Mouse (Mus musculus): ENCODE data around the gene Atp13a4. TPM values are rescaled to one million over a fixed set of nuclear protein-coding genes. Genes with fewer than 3 reads are reported as not detected.

Atp13a4 gene
- polyA plus RNA-seq, 1 experiment from 2014 or later: 1.5 TPM

DNA sequence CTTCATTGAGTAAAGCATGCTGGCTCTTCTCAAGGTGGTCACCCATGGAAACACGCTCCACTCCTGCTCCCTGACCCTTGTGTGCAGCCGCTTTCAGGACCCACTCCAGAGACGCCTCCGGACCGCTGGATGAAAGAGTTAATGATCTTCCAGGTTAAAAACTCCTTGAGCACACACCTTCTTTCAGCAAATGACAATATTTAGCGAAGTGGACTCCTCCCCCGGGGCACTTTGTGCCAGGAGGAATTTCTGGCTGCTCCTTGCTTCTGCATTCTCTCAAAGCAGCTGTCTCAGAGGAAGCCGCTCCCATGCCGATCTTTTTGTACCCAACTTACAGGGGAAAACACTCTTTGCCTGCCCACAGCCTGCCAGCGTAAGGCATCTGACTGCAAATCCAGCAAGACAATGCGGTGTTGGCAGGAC lies 3.4 kb downstream of the Atp13a4 start:
- peaks cover 7% of the 10 kb centered on the region for H3K4me1 ChIP-seq (replicated peaks; ENCODE audit: control insufficient read depth, insufficient read depth, low read length)
- H3K36me3 ChIP-seq (ENCODE audit: control insufficient read depth, insufficient read depth): no peaks in the 10 kb centered on the region
- peak overlapping the region; percentile 11; the same call in 1 of the 2 replicates for H3K4me2 ChIP-seq (ENCODE audit: low read length)
- no peaks in the 10 kb centered on the region for H3K9me3 ChIP-seq (ENCODE audit: control insufficient read depth, low read length)
- WGBS: 57% methylated on average over 11 of the region's 11 CpGs
- no peaks in the 10 kb centered on the region for H3K27me3 ChIP-seq (replicated peaks; ENCODE audit: control insufficient read depth, insufficient read depth, low read length)
- no peak overlapping the region for H3K4me3 ChIP-seq (replicated peaks; ENCODE audit: low read length)
- H3K27ac ChIP-seq (ENCODE audit: low read length): no peak overlapping the region
- no peak overlapping the region for H3K9ac ChIP-seq (replicated peaks; ENCODE audit: low read depth, low read length)
- no peak for ATAC-seq

DNA sequence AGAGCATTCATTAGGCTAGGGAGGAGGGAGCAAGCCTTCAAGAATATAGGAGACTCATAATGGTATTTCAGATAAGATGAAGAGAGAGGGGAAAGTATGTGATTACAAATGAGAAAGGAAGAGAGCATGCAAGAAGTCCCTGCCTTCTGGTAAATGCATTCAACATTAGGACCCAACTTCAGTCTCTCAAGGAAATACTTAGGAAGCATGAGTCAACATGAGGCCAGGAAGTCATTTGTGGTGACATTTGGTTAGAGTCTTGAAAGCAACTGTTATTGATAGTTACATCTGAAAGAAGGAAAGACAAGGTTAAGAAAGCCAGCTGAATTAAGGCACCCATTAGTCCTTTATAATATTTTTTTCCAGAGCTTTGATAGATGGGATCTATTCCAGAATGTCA lies 4.8 kb downstream of the Atp13a4 start:
- Histone ChIP-seq H3K9ac (replicated peaks; ENCODE audit: low read depth, low read length) (no peak overlapping the region), H3K4me2 (ENCODE audit: low read length) (no peak overlapping the region), H3K9me3 (ENCODE audit: control insufficient read depth, low read length) (no peaks in the 10 kb centered on the region), H3K27me3 (replicated peaks; ENCODE audit: control insufficient read depth, insufficient read depth, low read length) (no peaks in the 10 kb centered on the region), H3K27ac (ENCODE audit: low read length) (no peak overlapping the region), H3K4me3 (replicated peaks; ENCODE audit: low read length) (no peak overlapping the region), H3K36me3 (ENCODE audit: control insufficient read depth, insufficient read depth) (no peaks in the 10 kb centered on the region), H3K4me1 (replicated peaks; ENCODE audit: control insufficient read depth, insufficient read depth, low read length) (peaks cover 9% of the 10 kb centered on the region)
- ATAC-seq: no peak

DNA sequence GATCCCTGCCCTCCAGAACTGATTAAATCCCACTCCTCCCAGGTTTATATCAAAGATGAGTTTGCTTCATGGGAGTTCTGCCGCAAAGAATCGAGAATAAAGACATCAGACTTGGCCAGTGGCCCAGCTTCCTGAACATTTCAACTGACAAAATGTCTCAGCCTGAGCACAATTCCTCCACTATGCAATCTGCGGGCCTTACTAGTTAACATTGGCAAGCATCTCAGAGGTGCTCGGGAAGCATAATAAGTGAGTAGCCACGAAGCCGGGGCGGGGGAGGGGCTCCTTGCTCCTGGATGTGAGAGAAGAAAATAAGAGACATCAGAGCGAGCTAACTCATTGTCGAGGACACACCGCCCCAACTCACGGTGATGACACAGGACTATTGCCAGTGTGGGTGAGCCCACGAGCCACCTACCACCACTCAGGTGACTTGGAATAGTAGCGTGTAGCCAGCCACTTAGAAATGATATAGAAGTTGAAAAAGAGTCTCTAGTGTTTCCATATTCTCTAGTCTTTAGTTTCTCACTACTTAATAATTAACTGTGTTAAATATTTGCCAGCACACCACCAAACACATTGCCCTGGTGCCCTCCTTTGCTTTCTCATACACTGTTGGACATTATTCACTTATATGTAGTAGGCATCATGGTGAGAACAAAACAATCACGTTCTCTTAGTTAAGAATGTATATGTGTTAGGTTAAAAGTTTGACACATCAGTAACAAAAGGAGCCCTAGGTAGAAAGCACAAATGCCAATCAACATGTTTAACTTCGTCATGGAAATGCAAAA lies 8.1 kb downstream of the Atp13a4 start:
- H3K27me3 ChIP-seq (replicated peaks; ENCODE audit: control insufficient read depth, insufficient read depth, low read length): no peaks in the 10 kb centered on the region
- no peak overlapping the region for H3K4me2 ChIP-seq (ENCODE audit: low read length)
- no peak overlapping the region for H3K9ac ChIP-seq (replicated peaks; ENCODE audit: low read depth, low read length)
- H3K36me3 ChIP-seq (ENCODE audit: control insufficient read depth, insufficient read depth): no peaks in the 10 kb centered on the region
- no peak overlapping the region for H3K27ac ChIP-seq (ENCODE audit: low read length)
- peak; percentile 63; the same call in 1 of the 2 replicates for ATAC-seq
- 32% methylated on average over 15 of the region's 15 CpGs for WGBS
- no peaks in the 10 kb centered on the region for H3K9me3 ChIP-seq (ENCODE audit: control insufficient read depth, low read length)
- H3K4me3 ChIP-seq (replicated peaks; ENCODE audit: low read length): no peak overlapping the region
- peaks cover 9% of the 10 kb centered on the region for H3K4me1 ChIP-seq (replicated peaks; ENCODE audit: control insufficient read depth, insufficient read depth, low read length)

DNA sequence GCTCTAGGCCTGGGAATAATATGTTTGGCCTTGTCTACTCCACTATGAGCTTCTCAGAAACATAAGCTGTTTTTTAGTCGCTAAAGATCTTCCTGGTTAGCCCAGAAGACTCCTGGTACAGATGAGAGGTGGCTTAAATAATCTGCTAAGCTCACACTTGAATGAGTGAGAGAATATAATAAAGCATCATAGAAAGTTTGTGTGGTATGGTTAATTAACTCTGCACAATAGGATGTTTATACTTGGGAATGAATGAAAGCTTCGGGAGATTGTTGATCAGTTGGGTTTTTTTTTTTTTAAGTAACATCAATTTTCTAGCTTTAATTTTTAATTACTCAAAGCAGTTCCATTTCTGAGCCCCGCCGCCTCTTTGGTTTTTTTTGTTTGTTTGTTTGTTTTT lies 8.8 kb downstream of the Atp13a4 start:
- Histone ChIP-seq H3K9ac (replicated peaks; ENCODE audit: low read depth, low read length) (no peak overlapping the region), H3K4me1 (replicated peaks; ENCODE audit: control insufficient read depth, insufficient read depth, low read length) (peaks cover 5% of the 10 kb centered on the region), H3K4me3 (replicated peaks; ENCODE audit: low read length) (no peak overlapping the region), H3K27me3 (replicated peaks; ENCODE audit: control insufficient read depth, insufficient read depth, low read length) (no peaks in the 10 kb centered on the region), H3K27ac (ENCODE audit: low read length) (no peak overlapping the region), H3K36me3 (ENCODE audit: control insufficient read depth, insufficient read depth) (no peaks in the 10 kb centered on the region), H3K9me3 (ENCODE audit: control insufficient read depth, low read length) (no peaks in the 10 kb centered on the region), H3K4me2 (ENCODE audit: low read length) (no peak overlapping the region)
- 43% methylated on average over 4 of the region's 4 CpGs for WGBS
- ATAC-seq: no peak

DNA sequence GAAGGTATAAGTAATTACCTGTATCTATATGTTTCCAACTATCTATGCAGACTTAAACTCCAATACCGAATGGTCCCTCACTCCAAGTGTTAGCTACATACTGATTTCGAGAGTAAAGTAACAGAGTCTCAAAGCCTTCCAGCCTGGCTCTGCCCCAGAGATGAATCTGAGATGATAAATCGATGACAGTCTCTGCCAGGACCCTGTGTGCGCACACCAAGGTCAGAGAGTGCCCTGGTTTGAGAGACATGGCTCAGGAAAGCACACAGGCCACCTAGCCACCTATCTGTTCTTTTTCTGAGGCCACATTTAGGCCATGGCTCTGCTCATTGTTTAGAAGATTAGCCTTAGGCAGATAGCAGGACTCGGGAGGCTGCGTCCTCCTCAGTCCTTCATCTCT lies 11.0 kb downstream of the Atp13a4 start:
- Histone ChIP-seq H3K9ac (replicated peaks; ENCODE audit: low read depth, low read length) (no peak overlapping the region), H3K27ac (ENCODE audit: low read length) (no peak overlapping the region), H3K36me3 (ENCODE audit: control insufficient read depth, insufficient read depth) (no peaks in the 10 kb centered on the region), H3K27me3 (replicated peaks; ENCODE audit: control insufficient read depth, insufficient read depth, low read length) (no peaks in the 10 kb centered on the region), H3K4me2 (ENCODE audit: low read length) (no peak overlapping the region), H3K9me3 (ENCODE audit: control insufficient read depth, low read length) (no peaks in the 10 kb centered on the region), H3K4me3 (replicated peaks; ENCODE audit: low read length) (no peak overlapping the region), H3K4me1 (replicated peaks; ENCODE audit: control insufficient read depth, insufficient read depth, low read length) (peaks cover 5% of the 10 kb centered on the region)
- WGBS: 84% methylated on average over 6 of the region's 6 CpGs
- no peak for ATAC-seq

DNA sequence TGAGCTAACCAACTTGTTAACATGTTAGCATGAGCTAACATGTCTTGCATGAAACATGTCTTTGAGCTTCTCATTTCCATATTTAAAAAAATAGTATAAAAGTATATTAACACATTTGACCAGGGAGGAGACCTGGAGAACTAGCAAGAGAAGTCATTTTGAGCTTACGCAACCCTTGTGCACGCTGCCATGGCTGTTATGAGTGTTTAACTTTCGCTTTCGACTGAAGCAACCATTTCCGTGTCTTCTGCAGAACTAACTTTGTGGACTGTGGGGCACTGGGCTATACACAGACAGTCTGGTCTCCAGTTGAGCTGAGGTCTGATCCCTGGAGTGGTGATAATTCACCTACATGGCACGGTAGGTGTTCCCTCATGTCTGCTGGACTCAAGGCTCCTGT lies 17.6 kb downstream of the Atp13a4 start:
- H3K36me3 ChIP-seq (ENCODE audit: control insufficient read depth, insufficient read depth): no peaks in the 10 kb centered on the region
- H3K9ac ChIP-seq (replicated peaks; ENCODE audit: low read depth, low read length): no peak overlapping the region
- H3K4me3 ChIP-seq (replicated peaks; ENCODE audit: low read length): no peak overlapping the region
- H3K27me3 ChIP-seq (replicated peaks; ENCODE audit: control insufficient read depth, insufficient read depth, low read length): no peaks in the 10 kb centered on the region
- H3K9me3 ChIP-seq (ENCODE audit: control insufficient read depth, low read length): no peaks in the 10 kb centered on the region
- no peak for ATAC-seq
- WGBS: 94% methylated on average over 6 of the region's 6 CpGs
- no peak overlapping the region for H3K4me2 ChIP-seq (ENCODE audit: low read length)
- H3K27ac ChIP-seq (ENCODE audit: low read length): no peak overlapping the region
- H3K4me1 ChIP-seq (replicated peaks; ENCODE audit: control insufficient read depth, insufficient read depth, low read length): no peaks in the 10 kb centered on the region

DNA sequence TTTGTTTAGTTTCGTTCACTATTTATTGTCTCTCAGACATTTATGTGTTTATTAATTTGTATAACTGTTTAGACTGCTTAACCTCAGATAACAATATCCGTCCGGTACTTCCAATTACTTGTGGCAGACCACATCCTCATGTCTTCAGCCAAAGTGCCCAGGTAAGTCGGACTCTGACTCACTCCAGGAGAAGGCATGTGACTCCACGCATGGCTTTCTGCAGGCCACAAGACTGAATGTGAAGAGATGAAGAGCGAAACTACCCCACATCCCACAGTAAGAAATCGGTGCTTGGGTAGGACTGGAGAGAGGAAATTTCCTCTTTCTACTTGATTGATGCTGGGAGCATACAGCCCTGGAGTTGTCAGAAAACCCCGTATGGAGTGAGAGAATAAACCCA lies 18.1 kb downstream of the Atp13a4 start:
- H3K27ac ChIP-seq (ENCODE audit: low read length): no peak overlapping the region
- H3K4me2 ChIP-seq (ENCODE audit: low read length): no peak overlapping the region
- no peaks in the 10 kb centered on the region for H3K36me3 ChIP-seq (ENCODE audit: control insufficient read depth, insufficient read depth)
- no peak for ATAC-seq
- H3K9me3 ChIP-seq (ENCODE audit: control insufficient read depth, low read length): no peaks in the 10 kb centered on the region
- no peak overlapping the region for H3K4me3 ChIP-seq (replicated peaks; ENCODE audit: low read length)
- 91% methylated on average over 8 of the region's 8 CpGs for WGBS
- H3K27me3 ChIP-seq (replicated peaks; ENCODE audit: control insufficient read depth, insufficient read depth, low read length): no peaks in the 10 kb centered on the region
- H3K9ac ChIP-seq (replicated peaks; ENCODE audit: low read depth, low read length): no peak overlapping the region
- no peaks in the 10 kb centered on the region for H3K4me1 ChIP-seq (replicated peaks; ENCODE audit: control insufficient read depth, insufficient read depth, low read length)

DNA sequence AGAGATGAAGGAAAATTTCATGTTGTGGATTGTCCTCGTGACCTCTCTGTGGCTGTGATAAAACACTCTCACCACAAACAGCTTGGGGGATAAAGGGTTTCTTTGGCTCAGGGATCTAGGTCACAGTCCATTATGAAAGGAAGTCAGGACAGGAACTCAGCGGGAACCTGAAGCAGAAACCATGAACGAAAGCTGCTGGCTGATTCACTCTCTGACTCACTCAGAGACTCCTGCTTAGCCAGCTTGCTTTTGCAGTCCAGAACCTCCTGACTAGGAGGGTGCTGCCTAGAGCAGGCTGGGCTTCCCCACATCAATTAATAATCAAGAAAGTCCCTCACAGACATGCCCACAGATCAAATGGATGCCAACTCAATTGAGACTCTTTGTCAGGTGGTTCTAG lies 32.2 kb downstream of the Atp13a4 start:
- Histone ChIP-seq H3K9me3 (ENCODE audit: control insufficient read depth, low read length) (no peaks in the 10 kb centered on the region), H3K27me3 (replicated peaks; ENCODE audit: control insufficient read depth, insufficient read depth, low read length) (no peaks in the 10 kb centered on the region), H3K4me3 (replicated peaks; ENCODE audit: low read length) (no peak overlapping the region), H3K27ac (ENCODE audit: low read length) (no peak overlapping the region), H3K36me3 (ENCODE audit: control insufficient read depth, insufficient read depth) (no peaks in the 10 kb centered on the region), H3K4me2 (ENCODE audit: low read length) (no peak overlapping the region), H3K9ac (replicated peaks; ENCODE audit: low read depth, low read length) (no peak overlapping the region), H3K4me1 (replicated peaks; ENCODE audit: control insufficient read depth, insufficient read depth, low read length) (no peaks in the 10 kb centered on the region)
- WGBS: 81% methylated on average over 3 of the region's 3 CpGs
- ATAC-seq: no peak

DNA sequence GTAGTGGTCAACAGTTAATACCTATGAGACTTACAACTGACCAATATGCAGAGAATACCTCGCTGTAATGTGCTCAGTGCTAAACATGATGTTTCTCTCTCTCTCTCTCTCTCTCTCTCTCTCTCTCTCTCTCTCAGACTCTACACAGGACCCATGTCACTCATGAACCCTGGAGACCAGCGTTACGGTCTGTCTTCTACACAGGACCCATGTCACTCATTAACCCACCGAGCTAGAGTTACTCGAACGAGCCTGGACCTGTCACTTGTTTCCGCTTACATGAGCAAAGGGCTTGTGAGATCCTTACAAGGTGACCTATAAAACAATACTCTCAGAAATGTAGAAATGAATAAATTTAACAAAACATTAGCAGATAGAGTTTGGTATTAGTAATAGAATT lies 33.9 kb downstream of the Atp13a4 start:
- no peak overlapping the region for H3K27ac ChIP-seq (ENCODE audit: low read length)
- no peak overlapping the region for H3K4me3 ChIP-seq (replicated peaks; ENCODE audit: low read length)
- WGBS: 84% methylated on average over 7 of the region's 7 CpGs
- no peaks in the 10 kb centered on the region for H3K27me3 ChIP-seq (replicated peaks; ENCODE audit: control insufficient read depth, insufficient read depth, low read length)
- H3K4me2 ChIP-seq (ENCODE audit: low read length): no peak overlapping the region
- no peaks in the 10 kb centered on the region for H3K36me3 ChIP-seq (ENCODE audit: control insufficient read depth, insufficient read depth)
- no peaks in the 10 kb centered on the region for H3K9me3 ChIP-seq (ENCODE audit: control insufficient read depth, low read length)
- H3K9ac ChIP-seq (replicated peaks; ENCODE audit: low read depth, low read length): no peak overlapping the region
- no peaks in the 10 kb centered on the region for H3K4me1 ChIP-seq (replicated peaks; ENCODE audit: control insufficient read depth, insufficient read depth, low read length)
- ATAC-seq: no peak

DNA sequence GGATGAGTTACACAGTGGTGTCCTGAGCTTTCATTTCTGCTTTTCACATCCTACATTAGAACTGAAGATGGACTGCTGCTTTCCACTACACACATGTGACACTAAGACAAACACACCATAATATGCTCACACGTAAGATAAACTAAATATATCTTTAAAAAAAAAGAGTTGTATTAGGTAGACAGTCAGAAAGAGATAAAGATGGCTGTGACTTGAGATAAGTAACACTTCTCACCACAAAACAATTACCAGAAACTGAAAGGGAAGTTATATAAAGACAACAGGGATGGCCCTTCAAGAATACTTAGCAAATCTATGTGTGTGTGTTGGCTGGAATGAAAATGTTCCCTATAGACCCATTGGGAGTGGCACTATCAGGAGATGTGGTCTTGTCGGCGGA lies 34.8 kb downstream of the Atp13a4 start:
- Histone ChIP-seq H3K4me2 (ENCODE audit: low read length) (no peak overlapping the region), H3K4me3 (replicated peaks; ENCODE audit: low read length) (no peak overlapping the region), H3K4me1 (replicated peaks; ENCODE audit: control insufficient read depth, insufficient read depth, low read length) (no peaks in the 10 kb centered on the region), H3K27ac (ENCODE audit: low read length) (no peak overlapping the region), H3K9me3 (ENCODE audit: control insufficient read depth, low read length) (no peaks in the 10 kb centered on the region), H3K36me3 (ENCODE audit: control insufficient read depth, insufficient read depth) (no peaks in the 10 kb centered on the region), H3K9ac (replicated peaks; ENCODE audit: low read depth, low read length) (no peak overlapping the region), H3K27me3 (replicated peaks; ENCODE audit: control insufficient read depth, insufficient read depth, low read length) (no peaks in the 10 kb centered on the region)
- WGBS: 93% methylated on average over 3 of the region's 3 CpGs
- no peak for ATAC-seq
